Mouse (Mus musculus) lung, postnatal 0 days (tissue): ENCODE measurements around the gene Lrmda.

Experiments
- CTCF ChIP-seq: IDR thresholded peaks from 2 replicates; pipeline ENCODE4 v1.5.1; 2016; ENCODE audit warnings: antibody characterized with exemption, mild to moderate bottlenecking
- EP300 ChIP-seq: IDR thresholded peaks from 2 replicates; pipeline ENCODE4 v1.6.1; 2016; ENCODE audit warnings: antibody characterized with exemption, mild to moderate bottlenecking, control low read depth

DNA sequence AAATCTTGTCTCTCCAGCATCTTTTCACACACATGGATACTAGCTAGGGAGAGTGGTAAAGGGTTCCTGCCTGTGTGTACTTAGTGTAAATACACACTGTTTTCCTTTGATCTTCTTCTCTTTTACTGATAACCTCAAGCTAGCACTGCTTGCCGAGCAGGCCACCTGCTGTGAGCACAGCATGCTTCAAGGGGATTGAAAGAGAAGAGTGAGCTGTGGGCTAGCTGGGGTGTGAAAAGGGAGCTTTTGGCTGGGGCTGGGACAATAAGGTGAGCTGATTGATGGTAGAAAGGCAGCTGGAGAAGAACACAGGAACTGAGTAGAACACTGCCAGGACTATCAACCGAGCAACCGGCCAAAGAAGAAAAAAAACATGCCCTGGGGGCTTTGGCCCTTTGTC is 124.5 kb downstream of the Lrmda start:
- no peak for TF ChIP-seq CTCF
- TF ChIP-seq EP300 = no peak
